Mouse (Mus musculus): ENCODE data around the gene Cdkl5. TPM values are rescaled to one million over a fixed set of nuclear protein-coding genes. Genes with fewer than 3 reads are reported as not detected.

The Cdkl5 gene
- polyA plus RNA-seq, 1 experiment from 2014 or later: 3.1 TPM

GRCm38 (mm10) chrX:160944722-160945121, 49.8 kb downstream of the Cdkl5 start:
- no peak overlapping the region for H3K9ac ChIP-seq (ENCODE audit: low read length)
- no peaks in the 10 kb centered on the region for H3K9me3 ChIP-seq (ENCODE audit: control insufficient read depth, low read length)
- no peaks in the 10 kb centered on the region for H3K4me1 ChIP-seq (ENCODE audit: control insufficient read depth, insufficient read depth, low read length)
- H3K4me3 ChIP-seq (ENCODE audit: low read depth, low read length): no peak overlapping the region
- ATAC-seq (ENCODE audit: insufficient read depth, low FRiP score, low TSS enrichment): no peak
- no peak overlapping the region for H3K4me2 ChIP-seq (ENCODE audit: low read depth)
- no peaks in the 10 kb centered on the region for H3K36me3 ChIP-seq (ENCODE audit: control insufficient read depth, insufficient read depth, low read length)
- no peak overlapping the region for H3K27ac ChIP-seq (ENCODE audit: low read depth, low read length)
- WGBS: 91% methylated on average over 4 of the region's 4 CpGs
- no peak for DNase-seq (ENCODE audit: low spot score)
- no peaks in the 10 kb centered on the region for H3K27me3 ChIP-seq (ENCODE audit: control insufficient read depth, insufficient read depth, low read length)

- H3K4me2 ChIP-seq (ENCODE audit: low read depth): no peak overlapping the region
- H3K36me3 ChIP-seq (ENCODE audit: control insufficient read depth, insufficient read depth, low read length): no peaks in the 10 kb centered on the region
- H3K9me3 ChIP-seq (ENCODE audit: control insufficient read depth, low read length): no peaks in the 10 kb centered on the region
- H3K9ac ChIP-seq (ENCODE audit: low read length): no peak overlapping the region
- DNase-seq (ENCODE audit: low spot score) (no peak), ATAC-seq (ENCODE audit: insufficient read depth, low FRiP score, low TSS enrichment) (no peak)
- no peak overlapping the region for H3K4me3 ChIP-seq (ENCODE audit: low read depth, low read length)
- no peak overlapping the region for H3K27ac ChIP-seq (ENCODE audit: low read depth, low read length)
- H3K4me1 ChIP-seq (ENCODE audit: control insufficient read depth, insufficient read depth, low read length): no peaks in the 10 kb centered on the region
- WGBS: 40% methylated on average over 1 of the region's 1 CpGs
- peaks cover 2% of the 10 kb centered on the region; the same call in 1 of the 2 replicates for H3K27me3 ChIP-seq (ENCODE audit: control insufficient read depth, insufficient read depth, low read length)
These were observed 59.0 kb downstream of the Cdkl5 start for GRCm38 (mm10) chrX:160935541-160935940.

GRCm38 (mm10) chrX:160930656-160931055, 63.8 kb downstream of the Cdkl5 start:
- Histone ChIP-seq H3K4me1 (ENCODE audit: control insufficient read depth, insufficient read depth, low read length) (no peaks in the 10 kb centered on the region), H3K4me2 (ENCODE audit: low read depth) (no peak overlapping the region), H3K4me3 (ENCODE audit: low read depth, low read length) (no peak overlapping the region), H3K9me3 (ENCODE audit: control insufficient read depth, low read length) (no peaks in the 10 kb centered on the region), H3K27ac (ENCODE audit: low read depth, low read length) (no peak overlapping the region), H3K27me3 (ENCODE audit: control insufficient read depth, insufficient read depth, low read length) (no peaks in the 10 kb centered on the region), H3K36me3 (ENCODE audit: control insufficient read depth, insufficient read depth, low read length) (no peaks in the 10 kb centered on the region), H3K9ac (ENCODE audit: low read length) (no peak overlapping the region)
- ATAC-seq (ENCODE audit: insufficient read depth, low FRiP score, low TSS enrichment) (no peak), DNase-seq (ENCODE audit: low spot score) (no peak)

GRCm38 (mm10) chrX:160928870-160929269, 65.6 kb downstream of the Cdkl5 start:
- ATAC-seq (ENCODE audit: insufficient read depth, low FRiP score, low TSS enrichment): no peak

GRCm38 (mm10) chrX:160919022-160919637, 75.4 kb downstream of the Cdkl5 start:
- H3K27me3 ChIP-seq (ENCODE audit: control insufficient read depth, insufficient read depth, low read length): no peaks in the 10 kb centered on the region
- H3K4me3 ChIP-seq (ENCODE audit: low read depth, low read length): no peak overlapping the region
- H3K4me1 ChIP-seq (ENCODE audit: control insufficient read depth, insufficient read depth, low read length): no peaks in the 10 kb centered on the region
- no peak for DNase-seq (ENCODE audit: low spot score)
- no peaks in the 10 kb centered on the region for H3K9me3 ChIP-seq (ENCODE audit: control insufficient read depth, low read length)
- no peak overlapping the region for H3K9ac ChIP-seq (ENCODE audit: low read length)
- 86% methylated on average over 3 of the region's 3 CpGs for WGBS
- H3K27ac ChIP-seq (ENCODE audit: low read depth, low read length): no peak overlapping the region
- H3K4me2 ChIP-seq (ENCODE audit: low read depth): no peak overlapping the region
- H3K36me3 ChIP-seq (ENCODE audit: control insufficient read depth, insufficient read depth, low read length): no peaks in the 10 kb centered on the region
- ATAC-seq (ENCODE audit: insufficient read depth, low FRiP score, low TSS enrichment): no peak

More at GRCm38 (mm10) chrX:160928870-160929269, 65.6 kb downstream of the Cdkl5 start:
- Histone ChIP-seq H3K9me3 (ENCODE audit: control insufficient read depth, low read length) (no peaks in the 10 kb centered on the region), H3K36me3 (ENCODE audit: control insufficient read depth, insufficient read depth, low read length) (no peaks in the 10 kb centered on the region), H3K9ac (ENCODE audit: low read length) (no peak overlapping the region), H3K4me2 (ENCODE audit: low read depth) (no peak overlapping the region), H3K27ac (ENCODE audit: low read depth, low read length) (no peak overlapping the region), H3K4me3 (ENCODE audit: low read depth, low read length) (no peak overlapping the region), H3K27me3 (ENCODE audit: control insufficient read depth, insufficient read depth, low read length) (no peaks in the 10 kb centered on the region), H3K4me1 (ENCODE audit: control insufficient read depth, insufficient read depth, low read length) (no peaks in the 10 kb centered on the region)
- DNase-seq (ENCODE audit: low spot score): no peak
- WGBS: 83% methylated on average over 1 of the region's 1 CpGs

GRCm38 (mm10) chrX:160906952-160907351, 87.6 kb downstream of the Cdkl5 start, which contains the start of gene Gja6:
Gene Gja6, minus strand, starts transcription at chrX:160907052.
- no peak for DNase-seq (ENCODE audit: low spot score)
- Histone ChIP-seq H3K36me3 (ENCODE audit: control insufficient read depth, insufficient read depth, low read length) (no peaks in the 10 kb centered on the region), H3K27me3 (ENCODE audit: control insufficient read depth, insufficient read depth, low read length) (no peaks in the 10 kb centered on the region), H3K9me3 (ENCODE audit: control insufficient read depth, low read length) (no peaks in the 10 kb centered on the region), H3K4me3 (ENCODE audit: low read depth, low read length) (no peak within 1 kb of the TSS), H3K9ac (ENCODE audit: low read length) (no peak within 1 kb of the TSS), H3K27ac (ENCODE audit: low read depth, low read length) (no peak within 1 kb of the TSS), H3K4me1 (ENCODE audit: control insufficient read depth, insufficient read depth, low read length) (no peaks in the 10 kb centered on the region), H3K4me2 (ENCODE audit: low read depth) (no peak within 1 kb of the TSS)
- WGBS: 73% methylated on average over 4 of the region's 4 CpGs
- no peak for ATAC-seq (ENCODE audit: insufficient read depth, low FRiP score, low TSS enrichment)

- DNase-seq (ENCODE audit: low spot score) (no peak), ATAC-seq (ENCODE audit: insufficient read depth, low FRiP score, low TSS enrichment) (no peak)
- no peak overlapping the region for H3K9ac ChIP-seq (ENCODE audit: low read length)
- H3K27me3 ChIP-seq (ENCODE audit: control insufficient read depth, insufficient read depth, low read length): no peaks in the 10 kb centered on the region
- WGBS: 88% methylated on average over 4 of the region's 4 CpGs
- H3K4me2 ChIP-seq (ENCODE audit: low read depth): no peak overlapping the region
- H3K4me3 ChIP-seq (ENCODE audit: low read depth, low read length): no peak overlapping the region
- no peaks in the 10 kb centered on the region for H3K9me3 ChIP-seq (ENCODE audit: control insufficient read depth, low read length)
- H3K36me3 ChIP-seq (ENCODE audit: control insufficient read depth, insufficient read depth, low read length): no peaks in the 10 kb centered on the region
- no peak overlapping the region for H3K27ac ChIP-seq (ENCODE audit: low read depth, low read length)
- no peaks in the 10 kb centered on the region for H3K4me1 ChIP-seq (ENCODE audit: control insufficient read depth, insufficient read depth, low read length)
These were observed 88.0 kb downstream of the Cdkl5 start for GRCm38 (mm10) chrX:160906477-160906876.

- Histone ChIP-seq H3K9me3 (ENCODE audit: control insufficient read depth, low read length) (no peaks in the 10 kb centered on the region), H3K9ac (ENCODE audit: low read length) (no peak overlapping the region), H3K4me3 (ENCODE audit: low read depth, low read length) (no peak overlapping the region), H3K4me2 (ENCODE audit: low read depth) (no peak overlapping the region), H3K27ac (ENCODE audit: low read depth, low read length) (no peak overlapping the region), H3K4me1 (ENCODE audit: control insufficient read depth, insufficient read depth, low read length) (no peaks in the 10 kb centered on the region), H3K27me3 (ENCODE audit: control insufficient read depth, insufficient read depth, low read length) (no peaks in the 10 kb centered on the region), H3K36me3 (ENCODE audit: control insufficient read depth, insufficient read depth, low read length) (no peaks in the 10 kb centered on the region)
- DNase-seq (ENCODE audit: low spot score): no peak
- WGBS: 87% methylated on average over 4 of the region's 4 CpGs
- ATAC-seq (ENCODE audit: insufficient read depth, low FRiP score, low TSS enrichment): no peak
These were observed 88.6 kb downstream of the Cdkl5 start for GRCm38 (mm10) chrX:160905913-160906312.

- DNase-seq (ENCODE audit: low spot score) (no peak), ATAC-seq (ENCODE audit: insufficient read depth, low FRiP score, low TSS enrichment) (no peak)
- no peaks in the 10 kb centered on the region for H3K36me3 ChIP-seq (ENCODE audit: control insufficient read depth, insufficient read depth, low read length)
- no peaks in the 10 kb centered on the region for H3K9me3 ChIP-seq (ENCODE audit: control insufficient read depth, low read length)
- H3K4me3 ChIP-seq (ENCODE audit: low read depth, low read length): no peak overlapping the region
- no peak overlapping the region for H3K9ac ChIP-seq (ENCODE audit: low read length)
- no peak overlapping the region for H3K27ac ChIP-seq (ENCODE audit: low read depth, low read length)
- 85% methylated on average over 2 of the region's 2 CpGs for WGBS
- no peaks in the 10 kb centered on the region for H3K27me3 ChIP-seq (ENCODE audit: control insufficient read depth, insufficient read depth, low read length)
- no peaks in the 10 kb centered on the region for H3K4me1 ChIP-seq (ENCODE audit: control insufficient read depth, insufficient read depth, low read length)
- H3K4me2 ChIP-seq (ENCODE audit: low read depth): no peak overlapping the region
These were observed 89.3 kb downstream of the Cdkl5 start for GRCm38 (mm10) chrX:160905041-160905678.

All from neural tube, embryonic 11.5 days (tissue).